Mouse (Mus musculus): ENCODE measurements around the gene Foxk1. TPM values are rescaled to one million over a fixed set of nuclear protein-coding genes. Genes with fewer than 3 reads are reported as not detected.

The Foxk1 gene
- polyA plus RNA-seq, 1 experiment from 2014 or later = 7.9 TPM

DNA sequence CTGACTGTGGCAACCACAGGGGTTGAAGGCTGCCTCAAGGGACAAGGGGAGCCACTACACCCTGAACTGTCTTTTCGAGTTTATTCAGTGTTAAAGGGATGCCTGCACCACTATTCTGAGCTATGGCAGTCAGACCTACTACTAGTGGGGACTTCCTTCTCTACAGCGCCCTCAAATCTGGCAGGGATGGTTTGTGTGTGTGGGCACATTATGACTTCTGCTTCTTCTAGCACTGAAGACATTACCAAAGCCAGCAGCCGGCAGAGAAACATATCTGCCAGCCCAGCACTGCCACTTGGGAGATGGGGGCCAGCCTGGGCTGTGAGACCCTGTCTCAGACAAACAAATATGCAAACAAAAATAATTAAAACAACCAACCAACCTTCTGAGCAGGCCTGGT, 102.9 kb downstream of the Foxk1 start:
- H3K36me3 ChIP-seq = no peaks in the 10 kb centered on the region
- no peak for ATAC-seq (ENCODE audit: low FRiP score)
- H3K4me2 ChIP-seq (replicated peaks) = no peak overlapping the region
- H3K27me3 ChIP-seq = peaks cover 10% of the 10 kb centered on the region; the same call in 1 of the 2 replicates
- peaks cover 15% of the 10 kb centered on the region for H3K4me1 ChIP-seq
- no peak overlapping the region for H3K9ac ChIP-seq
- 86% methylated on average over 3 of the region's 3 CpGs for WGBS
- H3K9me3 ChIP-seq (replicated peaks) = no peaks in the 10 kb centered on the region
- no peak overlapping the region for H3K4me3 ChIP-seq
- no peak overlapping the region for H3K27ac ChIP-seq

DNA sequence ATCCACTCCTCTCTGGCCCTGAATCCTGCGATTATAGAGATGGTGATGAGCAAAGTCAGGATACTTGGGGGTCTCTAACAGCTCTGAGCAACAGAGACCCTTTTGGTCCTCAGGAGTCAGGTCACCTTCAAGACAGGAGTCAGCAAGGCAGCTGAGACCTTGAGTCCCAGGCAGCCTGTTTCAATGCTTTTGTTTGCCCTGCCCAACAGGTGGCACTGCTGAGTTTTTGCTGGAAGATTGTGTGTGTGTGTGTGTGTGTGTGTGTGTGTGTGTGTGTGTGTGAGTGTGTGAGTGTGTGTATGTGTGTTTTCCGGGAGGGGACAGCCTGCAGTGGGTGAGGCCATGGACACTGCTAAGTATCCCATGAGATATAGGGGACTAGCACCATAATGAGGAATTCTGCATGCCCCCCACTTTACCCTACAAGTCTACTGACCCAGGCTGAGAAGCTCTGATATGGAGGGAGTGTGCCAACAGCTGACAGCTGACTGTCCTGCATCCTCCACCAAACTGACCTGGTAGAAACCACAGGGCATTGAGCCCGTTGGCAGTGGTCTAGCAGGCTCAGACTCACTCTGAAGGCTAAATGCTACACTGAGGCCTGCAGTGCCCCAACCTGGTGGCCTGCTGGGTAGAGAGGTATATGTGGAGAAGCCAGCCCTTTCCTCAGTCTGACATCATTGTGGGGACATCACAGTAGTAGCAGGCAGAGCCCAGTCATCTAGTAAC, 104.6 kb downstream of the Foxk1 start:
- no peaks in the 10 kb centered on the region for H3K36me3 ChIP-seq
- no peak overlapping the region for H3K4me3 ChIP-seq
- no peaks in the 10 kb centered on the region for H3K9me3 ChIP-seq (replicated peaks)
- 70% methylated on average over 3 of the region's 3 CpGs for WGBS
- H3K9ac ChIP-seq = no peak overlapping the region
- peaks cover 10% of the 10 kb centered on the region; the same call in 1 of the 2 replicates for H3K27me3 ChIP-seq
- peaks cover 16% of the 10 kb centered on the region for H3K4me1 ChIP-seq
- H3K4me2 ChIP-seq (replicated peaks) = no peak overlapping the region
- ATAC-seq (ENCODE audit: low FRiP score) = no peak
- H3K27ac ChIP-seq = no peak overlapping the region

DNA sequence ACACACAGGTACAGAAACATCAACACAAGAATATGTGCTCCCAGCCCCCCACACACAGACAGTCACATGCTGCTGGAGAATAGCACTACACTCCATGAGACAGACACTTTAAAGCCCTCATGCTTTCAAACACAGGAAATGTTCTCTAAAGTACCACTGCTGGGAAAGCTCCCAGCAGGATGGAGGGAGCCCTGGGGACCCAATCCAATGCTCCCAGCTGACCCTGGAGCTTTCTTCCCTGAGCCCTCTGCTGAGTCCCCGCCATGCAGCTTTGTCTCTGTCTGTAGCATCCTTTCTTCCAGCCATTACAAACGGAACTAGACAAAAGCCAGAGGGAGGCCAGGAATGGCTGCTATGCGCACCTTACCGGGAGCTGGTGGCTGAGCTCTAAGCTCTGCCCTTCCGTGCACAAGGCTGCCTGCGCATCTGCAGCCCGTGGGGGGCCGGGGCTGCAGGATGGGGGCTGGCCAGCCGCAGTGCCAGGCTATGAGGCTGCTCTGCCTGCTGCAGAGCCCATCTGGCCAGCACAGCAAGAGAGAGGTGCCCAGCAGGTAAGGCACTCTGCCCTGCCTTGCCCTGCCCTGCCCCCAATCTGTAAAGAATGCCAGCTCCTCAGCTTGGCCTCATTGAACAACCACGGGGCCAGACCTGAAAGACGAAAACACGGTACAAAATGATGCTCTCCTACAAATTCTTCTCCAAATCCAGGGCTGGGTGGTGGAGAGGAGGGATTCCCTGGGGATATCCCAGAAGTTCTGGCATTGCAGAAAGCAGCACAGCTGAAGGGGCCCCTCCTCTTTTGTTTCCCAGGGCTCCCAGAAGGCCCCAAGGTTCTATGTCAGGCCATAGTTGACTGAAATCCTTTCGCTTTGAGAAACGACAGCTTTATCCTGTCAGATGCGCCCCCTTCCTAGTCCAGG, 108.1 kb downstream of the Foxk1 start:
- H3K4me3 ChIP-seq = no peak overlapping the region
- H3K27me3 ChIP-seq = 0 out of 2 replicates have a peak, but pooled peaks cover 5% of the 10 kb centered on the region
- ATAC-seq (ENCODE audit: low FRiP score) = no peak
- peak overlapping the region; percentile 39; the same call in 1 of the 2 replicates for H3K9ac ChIP-seq
- peak overlapping the region; percentile 39 for H3K4me2 ChIP-seq (replicated peaks)
- H3K36me3 ChIP-seq = no peaks in the 10 kb centered on the region
- peak overlapping the region; percentile 45 for H3K27ac ChIP-seq
- 12% methylated on average over 15 of the region's 15 CpGs for WGBS
- peaks cover 13% of the 10 kb centered on the region for H3K4me1 ChIP-seq
- H3K9me3 ChIP-seq (replicated peaks) = no peaks in the 10 kb centered on the region

DNA sequence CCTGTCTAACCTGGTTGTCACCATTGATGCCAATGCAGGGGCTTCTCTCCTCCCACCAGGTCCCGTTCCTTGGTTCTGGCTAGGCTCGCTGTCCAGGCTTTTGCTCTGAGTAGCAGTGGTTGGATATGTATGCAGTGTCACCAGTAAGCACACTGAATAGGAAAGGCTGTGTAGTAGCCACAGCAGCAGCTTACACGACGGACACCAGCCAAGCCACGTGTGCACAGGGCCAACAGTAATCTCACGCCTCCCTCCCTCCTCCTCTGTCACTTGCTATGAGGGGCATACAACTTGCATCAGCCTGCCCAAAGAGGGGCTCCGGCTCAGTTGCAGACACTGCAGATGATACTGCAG, 108.7 kb downstream of the Foxk1 start:
- no peak overlapping the region for H3K4me3 ChIP-seq
- peaks cover 13% of the 10 kb centered on the region for H3K4me1 ChIP-seq
- 0 out of 2 replicates have a peak, but pooled peaks cover 5% of the 10 kb centered on the region for H3K27me3 ChIP-seq
- ATAC-seq (ENCODE audit: low FRiP score) = no peak
- H3K36me3 ChIP-seq = no peaks in the 10 kb centered on the region
- no peak overlapping the region for H3K27ac ChIP-seq
- 58% methylated on average over 7 of the region's 7 CpGs for WGBS
- H3K9me3 ChIP-seq (replicated peaks) = no peaks in the 10 kb centered on the region
- H3K4me2 ChIP-seq (replicated peaks) = no peak overlapping the region
- H3K9ac ChIP-seq = no peak overlapping the region

Other genes starting within 250 kb of the Foxk1 start
- gene Ap5z1, start 62.4 kb downstream of the Foxk1 start, polyA plus RNA-seq (2016; fragmentation: Nextera tagmentation; extraction: Ambion mirVana) = 14.9 and 15.6 TPM in 2 replicates
- gene Papolb, start 128.6 kb downstream of the Foxk1 start, polyA plus RNA-seq (2016; fragmentation: Nextera tagmentation; extraction: Ambion mirVana) = 0.32 and 0.36 TPM in 2 replicates
- 7.5 and 8.5 TPM in 2 replicates for gene Radil, start 149.6 kb downstream of the Foxk1 start, polyA plus RNA-seq (2016; fragmentation: Nextera tagmentation; extraction: Ambion mirVana)
- gene Mmd2, start 207.3 kb downstream of the Foxk1 start, polyA plus RNA-seq (2016; fragmentation: Nextera tagmentation; extraction: Ambion mirVana) = 12.0 and 12.2 TPM in 2 replicates
- 63.8 and 64.8 TPM in 2 replicates for gene Wipi2, start 226.2 kb downstream of the Foxk1 start, polyA plus RNA-seq (2016; fragmentation: Nextera tagmentation; extraction: Ambion mirVana)